Mouse (Mus musculus) urinary bladder, postnatal 4 days (tissue): ENCODE data around the gene Gm28729.
"Not testable (repeated sequence)": the region's sequence is repeated elsewhere in the genome, so short reads cannot be mapped to it uniquely, and the experiment has no call there.

Experiments used
- DNase-seq, 2 experiments: peaks; one replicate each; pipeline ENCODE4 v3.0.0; 2021 to 2022; ENCODE audit warnings: low spot score in 2 of 2

Gene Gm28729

GRCm38 (mm10) chr9:96524972-96525506 is at the start of gene Gm28729:
TSS of gene Gm28729 (minus strand) at chr9:96525264.
- no peak for DNase-seq

GRCm38 (mm10) chr9:96573252-96573651 is 48.2 kb upstream of the Gm28729 start:
- no peak for DNase-seq

- no peak for DNase-seq
Observed at GRCm38 (mm10) chr9:96572754-96573153, 47.7 kb upstream of the Gm28729 start.

- no peak for DNase-seq
Observed at GRCm38 (mm10) chr9:96566470-96566996, 41.5 kb upstream of the Gm28729 start.

GRCm38 (mm10) chr9:96563501-96563900 is 38.4 kb upstream of the Gm28729 start:
- DNase-seq = no peak

GRCm38 (mm10) chr9:96559148-96559547 is 34.1 kb upstream of the Gm28729 start:
- DNase-seq = no peak

- no peak for DNase-seq
Observed at GRCm38 (mm10) chr9:96558594-96558993, 33.5 kb upstream of the Gm28729 start.

GRCm38 (mm10) chr9:96554095-96554494 is 29.0 kb upstream of the Gm28729 start:
- DNase-seq = no peak

GRCm38 (mm10) chr9:96545410-96545809 is 20.3 kb upstream of the Gm28729 start:
- no peak for DNase-seq

- DNase-seq = no peak
Observed at GRCm38 (mm10) chr9:96543643-96544640, 18.9 kb upstream of the Gm28729 start.

GRCm38 (mm10) chr9:96538916-96539315 is 13.9 kb upstream of the Gm28729 start:
- no peak for DNase-seq

- DNase-seq = no peak
Observed at GRCm38 (mm10) chr9:96537615-96537919, 12.5 kb upstream of the Gm28729 start.

GRCm38 (mm10) chr9:96536895-96537614 is 12.0 kb upstream of the Gm28729 start:
- peak; percentile 51 to 64 for DNase-seq

- DNase-seq = not testable (repeated sequence)
Observed at GRCm38 (mm10) chr9:96536093-96536492, 11.0 kb upstream of the Gm28729 start.

GRCm38 (mm10) chr9:96535431-96535830 is 10.4 kb upstream of the Gm28729 start:
- DNase-seq = no peak

GRCm38 (mm10) chr9:96534256-96534655 is 9.2 kb upstream of the Gm28729 start:
- DNase-seq = no peak

GRCm38 (mm10) chr9:96533476-96533875 is 8.4 kb upstream of the Gm28729 start:
- no peak for DNase-seq

GRCm38 (mm10) chr9:96532531-96532930 is 7.5 kb upstream of the Gm28729 start:
- DNase-seq = no peak

- peak in 1 of 2 experiments; percentile 40 for DNase-seq
Observed at GRCm38 (mm10) chr9:96530674-96531081, 5.6 kb upstream of the Gm28729 start.

GRCm38 (mm10) chr9:96529961-96530673 is 5.1 kb upstream of the Gm28729 start:
- no peak for DNase-seq

- no peak for DNase-seq
Observed at GRCm38 (mm10) chr9:96526011-96526410, 947 bp upstream of the Gm28729 start.

GRCm38 (mm10) chr9:96523148-96523547 is 1.9 kb downstream of the Gm28729 start:
- no peak for DNase-seq
